Mouse (Mus musculus) 3T3-L1 (cell line): Measurements from ENCODE around the gene Syt16.
A peak's percentile ranks its signal among the peaks of the same experiment; 100 is the strongest.

Source experiments
- DNase-seq: peaks from one replicate; pipeline ENCODE4 v3.0.0-alpha.2; 2015; ENCODE audit warnings: low read depth, low spot score

Gene Syt16

GRCm38 (mm10) chr12:74303418-74304294, 306.2 kb downstream of the Syt16 start:
- no peak for DNase-seq

GRCm38 (mm10) chr12:74312611-74313010, 315.1 kb downstream of the Syt16 start:
- DNase-seq = no peak

GRCm38 (mm10) chr12:74315221-74315620, 317.8 kb downstream of the Syt16 start:
- no peak for DNase-seq

- DNase-seq = no peak
These were observed 319.0 kb downstream of the Syt16 start, which contains the start of gene Gm11042 for GRCm38 (mm10) chr12:74316344-74316973. Gene Gm11042 (minus strand): TSS chr12:74316394.

- DNase-seq = peak; percentile 52
These were observed 319.7 kb downstream of the Syt16 start for GRCm38 (mm10) chr12:74316989-74317759.

- DNase-seq = peak; percentile 79
These were observed 322.9 kb downstream of the Syt16 start for GRCm38 (mm10) chr12:74320318-74320717.

- no peak for DNase-seq
These were observed 324.5 kb downstream of the Syt16 start for GRCm38 (mm10) chr12:74321981-74322380.
